Mouse (Mus musculus) layer of hippocampus, postnatal 10 days (tissue): ENCODE results near the gene Lgr5. TPM values are rescaled to one million over a fixed set of nuclear protein-coding genes. Genes with fewer than 3 reads are reported as not detected.

Experiments used
- DNase-seq, 2 experiments: peaks; one replicate each; pipeline ENCODE4 v3.0.0; 2021; ENCODE audit warnings: low spot score in 2 of 2
- long read RNA-seq: library from polyadenylated mRNA; stranded (forward); transcript quantifications from one replicate; pipeline ENCODE4 v2.0.0, GENCODE M21; 2023
- total RNA-seq, 2 experiments: library from RNA; stranded (reverse); gene quantifications; 2 replicates each; pipeline ENCODE4 v1.2.3; 2021

The Lgr5 gene
- 1 to 10 TPM; 2.2 to 2.6 TPM for total RNA-seq
- long read RNA-seq, result 0 reads

DNA sequence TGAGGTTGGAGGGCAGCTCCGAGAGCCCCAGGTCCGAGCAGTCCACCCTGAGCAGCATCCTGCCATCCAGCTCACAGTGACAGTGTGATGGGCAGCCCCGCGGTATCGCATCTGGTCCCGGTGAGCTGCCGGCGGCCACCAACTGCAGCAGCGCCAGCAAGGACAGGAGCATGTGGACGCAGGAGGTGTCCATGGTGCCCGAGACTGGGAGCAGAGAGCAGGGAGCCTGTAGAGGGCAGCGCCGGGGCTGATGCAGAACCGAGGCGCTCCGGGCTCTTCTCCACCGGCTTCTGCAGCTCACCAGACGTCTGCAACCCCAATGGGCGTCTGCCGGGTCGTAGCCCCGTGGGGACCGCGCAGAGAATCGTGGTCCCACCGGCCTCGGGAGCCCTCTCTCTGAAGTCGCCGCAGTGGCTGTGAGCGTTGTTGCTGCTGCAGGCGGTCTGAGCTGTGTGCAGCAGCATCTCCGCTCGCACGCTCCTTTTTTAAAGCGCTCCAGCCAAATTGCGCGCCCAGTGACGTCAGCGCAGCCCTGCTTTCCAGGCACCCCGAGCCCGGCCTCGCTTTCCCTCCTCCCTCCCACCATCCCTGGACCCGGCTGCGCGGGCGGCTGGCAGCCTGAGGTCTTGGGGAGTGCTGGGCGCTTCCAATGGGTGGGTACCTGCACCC is at the start of gene Lgr5:
Gene Lgr5, minus strand, starts transcription at position 480 of the 669 bp plus-strand sequence.
- DNase-seq, result peak; percentile 49 to 60

DNA sequence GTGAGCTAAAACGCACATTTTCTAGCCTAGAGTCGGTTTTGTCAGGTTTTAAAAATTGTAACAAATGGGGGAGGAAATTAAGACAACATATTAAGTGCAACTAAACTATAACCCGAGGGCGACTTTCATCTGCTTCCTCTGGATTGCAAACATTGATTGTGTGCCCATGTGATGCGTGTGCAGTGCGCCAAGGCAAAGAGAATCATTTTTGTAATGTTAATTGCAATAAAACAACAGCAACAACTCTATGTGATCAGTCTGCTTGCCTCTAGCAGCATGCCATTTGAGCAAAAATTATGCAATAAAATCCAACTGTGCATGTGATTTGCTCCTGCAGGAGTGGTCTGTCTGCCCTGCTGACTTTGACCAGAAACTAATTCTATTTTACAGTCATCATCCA is 39.1 kb upstream of the Lgr5 start:
- DNase-seq, result no peak

DNA sequence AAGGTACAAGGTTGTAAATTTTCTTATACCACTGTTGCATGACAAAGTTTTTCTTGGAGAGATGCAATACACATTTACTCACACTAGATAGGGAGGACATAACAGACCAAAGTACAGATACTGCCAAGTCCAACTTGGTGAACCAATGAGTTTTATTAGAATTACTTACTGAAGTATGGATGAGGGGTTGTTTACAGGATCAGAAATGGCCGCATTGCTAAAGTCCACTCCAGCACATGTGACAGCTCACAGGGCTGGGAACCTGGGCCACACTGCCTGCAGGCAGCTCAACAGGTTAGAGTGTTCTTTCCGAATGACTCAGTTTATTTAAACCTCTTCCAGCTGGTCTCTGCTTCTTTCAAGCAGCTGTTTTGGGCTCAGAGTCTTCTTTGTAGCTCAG is 37.4 kb upstream of the Lgr5 start:
- no peak for DNase-seq

DNA sequence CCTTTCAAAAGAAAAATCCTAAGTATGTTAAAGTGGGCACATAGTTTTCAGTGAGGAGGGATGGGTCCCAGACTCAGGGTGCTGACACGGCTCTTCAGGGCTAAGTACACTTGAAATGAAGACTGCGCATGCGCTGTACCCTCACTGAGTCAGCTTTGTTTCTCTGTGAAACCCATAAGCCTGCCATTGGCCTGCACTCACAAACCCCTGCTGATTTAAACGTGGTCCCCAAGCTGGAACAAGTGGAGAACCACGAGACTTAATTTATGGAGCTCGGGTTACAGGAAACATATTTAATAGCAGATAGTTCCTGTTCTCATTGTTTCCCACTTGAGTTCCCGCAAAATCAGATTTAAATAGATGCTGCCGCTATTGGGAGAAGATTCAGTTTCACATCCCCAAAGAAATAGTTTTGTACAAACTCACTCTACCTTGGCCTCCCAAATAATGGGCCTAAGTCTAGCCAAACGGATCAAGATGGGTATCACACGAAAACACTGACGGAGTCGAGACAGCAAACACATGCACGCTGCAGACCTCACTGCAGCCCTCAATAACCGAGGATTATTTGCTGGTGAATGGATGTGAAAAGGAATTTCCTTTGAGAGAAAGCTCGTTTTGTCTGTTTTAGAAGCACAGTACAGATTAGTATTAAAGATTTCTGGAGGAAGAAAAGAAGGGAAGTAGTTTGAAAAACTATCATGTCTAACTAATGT is 36.5 kb upstream of the Lgr5 start:
- peak; percentile 27 to 45 for DNase-seq

DNA sequence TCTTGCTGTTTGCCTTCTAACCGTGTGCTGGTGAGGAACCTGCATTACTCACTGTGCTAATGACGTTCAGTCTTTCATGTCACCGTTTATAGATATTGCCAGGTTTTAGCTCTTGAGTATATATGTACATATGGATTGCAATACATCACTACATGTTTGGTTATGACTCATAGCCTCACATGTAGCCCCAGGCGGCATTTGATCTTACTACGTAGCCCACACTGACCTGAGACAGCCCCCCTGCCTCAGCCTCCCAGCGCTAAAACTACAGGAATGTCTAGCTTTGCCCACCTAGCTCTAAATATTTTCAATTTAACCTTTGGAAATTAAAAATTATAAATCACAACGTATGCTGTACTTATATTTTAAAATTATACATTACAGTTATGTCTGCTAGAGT is 35.9 kb upstream of the Lgr5 start:
- no peak for DNase-seq

DNA sequence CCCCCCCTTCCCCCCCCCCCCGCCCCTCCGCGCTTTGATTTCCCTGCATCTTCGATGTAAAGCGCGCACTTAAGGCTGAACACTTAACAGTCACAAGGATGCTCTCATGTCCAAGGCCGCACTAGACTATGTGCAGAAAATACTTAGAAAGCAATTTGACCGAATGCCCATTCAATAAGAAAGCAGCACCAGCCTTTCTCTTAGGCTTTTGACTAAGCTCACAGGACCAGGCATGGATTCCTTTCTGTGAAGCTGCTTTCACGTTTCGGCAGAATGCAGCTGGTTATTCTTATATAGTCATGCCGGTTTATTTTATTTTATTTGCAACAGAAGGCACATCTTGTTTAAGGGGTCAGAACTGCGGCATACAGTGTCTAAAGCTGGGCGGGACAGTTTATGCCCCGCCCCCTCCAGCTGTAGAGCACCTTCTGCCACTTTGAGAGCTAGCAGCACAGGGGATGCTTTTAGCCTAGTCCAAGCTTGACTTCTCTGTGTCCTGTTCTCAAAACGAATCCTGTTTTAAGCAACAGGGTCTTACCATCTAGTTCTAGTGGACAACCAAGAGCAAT is 30.8 kb upstream of the Lgr5 start:
- DNase-seq, result no peak

DNA sequence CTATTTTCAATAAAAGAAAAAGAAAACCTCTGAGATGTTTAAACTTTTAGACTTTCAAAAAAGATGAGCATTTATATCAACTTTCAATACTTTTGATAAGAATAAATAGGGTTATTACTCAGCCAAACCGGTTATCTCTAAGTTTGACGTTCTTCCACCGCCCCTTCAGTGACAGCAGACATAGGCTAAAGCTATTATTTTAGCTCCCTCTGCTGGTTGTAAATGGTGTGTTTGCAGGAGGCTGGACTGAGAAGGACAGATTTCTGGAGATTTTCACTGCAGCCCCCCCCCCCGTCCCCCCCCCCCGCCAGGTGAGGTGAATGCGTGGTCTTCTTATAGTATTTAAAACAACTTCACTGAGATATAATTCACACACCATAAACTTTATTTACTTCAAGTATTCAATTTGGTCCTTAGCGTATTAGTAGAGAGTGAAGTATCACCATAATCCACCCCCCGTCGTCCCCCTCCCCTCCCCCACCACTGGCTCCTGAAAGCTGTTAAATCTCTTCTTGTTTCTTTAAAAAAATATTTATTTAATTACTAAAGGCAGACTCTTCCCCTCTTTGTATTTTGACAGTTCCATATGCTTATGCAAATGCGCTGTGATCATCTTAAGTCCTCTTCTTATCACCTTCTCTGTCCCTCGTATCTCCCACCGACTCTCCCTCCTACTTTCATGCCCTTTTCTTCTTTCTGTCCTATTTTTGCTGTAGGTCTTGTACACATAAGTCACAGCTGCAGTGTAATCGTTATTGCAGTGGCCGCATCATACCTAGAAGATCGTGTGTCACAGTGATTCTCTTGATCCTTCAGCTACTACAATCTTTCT is 30.1 kb upstream of the Lgr5 start:
- peak in 1 of 2 experiments; percentile 29 for DNase-seq

DNA sequence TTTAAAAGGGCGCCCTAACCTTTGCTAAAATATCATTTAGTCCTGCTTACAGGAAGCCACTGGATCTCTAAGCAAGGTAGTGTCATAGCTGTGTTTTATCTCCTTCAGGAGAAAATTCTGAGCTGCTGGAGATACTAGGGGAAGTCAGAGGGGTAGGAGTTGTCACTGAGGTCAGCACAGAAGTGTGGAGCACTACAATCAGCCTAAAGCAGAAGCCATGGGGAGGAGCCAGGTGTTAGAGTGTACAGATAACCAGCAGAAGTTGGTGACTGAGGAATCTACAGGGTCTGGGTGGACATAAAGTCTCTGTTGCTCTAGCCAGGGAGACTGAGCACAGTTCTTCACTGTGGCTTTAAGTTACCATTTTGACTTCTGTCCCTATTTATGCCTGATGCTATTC is 8.2 kb upstream of the Lgr5 start:
- DNase-seq, result no peak

DNA sequence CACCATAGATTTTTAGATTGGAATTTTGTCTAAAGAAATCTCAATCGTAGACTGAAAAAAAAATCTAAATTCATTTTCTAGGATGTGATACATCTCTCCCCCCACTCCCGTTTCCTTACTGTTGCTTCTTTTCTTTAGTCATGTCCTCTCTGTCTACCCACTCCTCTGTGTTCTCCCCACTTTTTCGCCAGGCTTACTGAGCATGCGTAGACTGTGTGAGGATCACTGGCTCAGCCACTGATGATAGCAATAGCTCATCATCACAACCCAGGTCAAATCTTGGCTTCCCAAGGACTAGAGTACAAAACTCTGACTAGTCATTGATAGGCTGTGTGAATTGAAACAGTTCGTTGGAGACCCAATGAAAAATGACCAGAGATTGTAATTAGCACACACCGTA is 6.1 kb upstream of the Lgr5 start:
- DNase-seq, result no peak

DNA sequence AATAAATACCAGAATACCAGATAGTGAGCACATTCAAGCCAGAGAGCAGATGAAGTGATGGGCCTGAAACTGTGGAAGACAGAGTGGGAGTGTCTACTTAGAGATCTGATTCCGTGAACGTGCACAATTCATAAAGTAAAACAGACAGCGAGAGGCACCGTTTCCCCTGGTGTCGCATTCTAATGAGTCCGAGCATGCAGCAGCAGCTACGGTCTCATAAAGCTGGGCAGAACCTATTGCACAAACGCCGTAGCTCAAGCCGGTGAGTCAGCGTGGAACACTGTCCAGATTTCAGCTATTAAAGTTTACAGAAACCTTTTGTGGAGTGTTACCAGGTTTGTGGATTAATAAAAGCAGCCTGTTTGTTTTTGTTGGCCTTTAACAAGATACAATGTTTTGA is 5.6 kb upstream of the Lgr5 start:
- no peak for DNase-seq

DNA sequence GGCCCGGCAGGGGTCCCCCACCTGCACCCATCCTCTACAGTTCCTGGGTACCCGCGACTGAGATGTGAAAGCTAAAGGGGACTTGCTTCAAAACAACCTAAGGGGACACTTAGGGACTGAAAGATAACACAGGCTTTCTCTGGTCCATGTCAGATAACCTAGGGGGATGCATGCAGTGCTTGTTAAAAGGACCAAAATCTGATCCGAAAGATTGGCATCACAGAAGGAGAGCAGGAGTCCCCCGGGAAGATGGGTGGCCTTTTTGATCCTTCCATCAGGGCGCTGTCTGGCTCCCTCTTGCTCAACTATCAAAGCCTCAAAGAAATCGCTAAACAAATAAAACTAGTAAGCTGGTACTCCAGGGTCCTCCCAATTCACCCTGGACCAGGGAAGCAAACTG is 399 bp upstream of the Lgr5 start:
- no peak for DNase-seq

DNA sequence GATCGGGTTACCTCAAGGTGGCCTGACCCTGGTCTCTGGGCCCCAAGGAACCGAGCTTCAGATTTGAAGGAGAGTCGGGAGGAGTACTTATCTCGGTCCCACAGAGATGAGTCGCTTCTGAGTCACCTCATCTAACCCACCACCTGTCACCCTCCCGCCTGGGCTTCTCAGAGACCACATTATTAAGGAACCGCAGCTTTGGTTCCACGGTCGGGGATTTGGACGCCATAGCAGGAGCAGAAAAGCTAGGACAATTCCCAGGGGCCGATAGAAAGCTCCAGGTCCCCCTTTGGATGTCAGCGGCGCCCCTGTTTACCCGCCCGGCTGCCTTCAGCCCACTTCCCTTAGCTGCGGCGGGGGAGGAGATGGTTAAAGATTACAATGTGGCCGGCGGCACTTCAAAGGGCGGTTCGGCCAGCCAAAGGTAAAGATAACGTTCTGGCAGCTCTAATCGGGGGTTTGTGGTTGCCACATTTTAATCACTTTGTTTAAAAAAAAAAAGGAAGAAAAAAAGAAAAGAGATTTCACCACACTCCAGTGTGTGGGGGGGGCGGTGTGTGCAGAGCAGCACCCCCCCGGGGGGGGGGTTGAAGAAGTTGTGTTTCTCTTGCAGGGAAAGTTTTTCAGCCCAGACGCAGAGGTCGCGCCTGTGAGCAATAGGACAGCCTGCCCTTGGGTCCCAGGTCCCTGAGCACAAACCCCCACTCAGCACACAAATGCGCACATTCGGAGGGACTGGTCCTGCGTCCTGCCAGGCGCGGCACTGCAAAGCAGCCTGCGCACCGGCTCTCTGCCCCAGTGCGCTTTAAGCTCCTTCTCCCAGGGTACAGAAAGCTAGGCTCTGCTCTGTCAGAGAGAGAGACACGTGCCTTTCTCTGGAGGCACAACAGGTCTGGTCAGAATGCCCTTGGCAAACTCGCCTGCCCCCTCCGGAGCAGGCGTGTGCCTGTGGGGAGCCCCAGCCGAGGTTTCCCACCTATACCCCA is 1.0 kb downstream of the Lgr5 start:
- DNase-seq, result no peak

DNA sequence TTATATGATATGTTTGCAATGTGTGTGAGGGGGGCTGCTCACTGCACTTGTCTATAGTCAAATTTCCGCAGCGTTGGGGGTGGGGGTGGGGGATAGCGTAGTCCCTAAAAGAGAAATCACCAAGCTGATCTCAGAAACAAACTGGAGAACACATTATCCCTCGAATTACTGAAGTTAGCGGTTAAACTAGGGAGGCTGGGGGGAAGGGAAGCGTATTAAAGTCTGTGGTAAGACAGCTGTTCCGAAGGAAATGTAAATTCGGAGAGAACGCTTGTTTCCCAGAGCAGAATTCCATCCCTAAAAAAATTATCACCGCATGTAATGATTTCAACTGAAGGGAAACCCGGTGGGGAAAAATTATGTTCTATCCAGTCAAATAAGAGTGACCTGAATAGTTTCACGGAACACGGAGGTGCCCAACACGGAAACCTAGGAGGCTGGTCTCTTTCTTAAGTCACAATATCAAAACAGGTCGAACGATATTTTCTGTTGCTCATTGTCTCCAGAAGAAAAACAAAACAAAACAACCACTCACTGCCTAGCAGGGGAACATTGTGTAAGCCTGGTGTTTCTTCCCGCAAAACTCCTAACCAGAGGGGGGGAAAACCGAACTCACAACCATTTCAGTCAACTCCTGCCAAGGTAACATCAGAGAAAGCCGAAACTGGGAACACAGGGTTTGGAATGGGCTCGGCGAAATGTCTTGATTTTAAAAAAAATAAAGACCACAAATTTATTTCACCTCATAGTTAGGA is 1.9 kb downstream of the Lgr5 start:
- no peak for DNase-seq

DNA sequence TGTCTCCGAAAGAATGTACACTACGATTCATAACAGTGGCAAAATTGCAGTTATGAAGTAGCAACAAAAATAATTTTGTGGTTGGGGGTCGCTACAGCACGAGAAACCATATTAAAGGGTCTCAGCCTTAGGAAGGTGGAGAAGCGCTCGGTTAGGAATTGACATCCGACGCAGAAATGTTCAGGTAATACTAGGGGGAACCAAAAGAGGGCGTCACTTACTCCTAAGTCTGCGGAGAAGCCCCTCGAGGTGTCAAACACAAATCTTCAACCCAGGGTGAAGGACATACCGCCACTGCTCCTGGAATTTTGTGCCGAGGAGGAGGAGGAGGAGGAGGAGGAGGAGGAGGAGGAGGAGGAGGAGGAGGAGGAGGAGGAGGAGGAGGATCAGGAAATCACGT is 2.9 kb downstream of the Lgr5 start:
- no peak for DNase-seq

DNA sequence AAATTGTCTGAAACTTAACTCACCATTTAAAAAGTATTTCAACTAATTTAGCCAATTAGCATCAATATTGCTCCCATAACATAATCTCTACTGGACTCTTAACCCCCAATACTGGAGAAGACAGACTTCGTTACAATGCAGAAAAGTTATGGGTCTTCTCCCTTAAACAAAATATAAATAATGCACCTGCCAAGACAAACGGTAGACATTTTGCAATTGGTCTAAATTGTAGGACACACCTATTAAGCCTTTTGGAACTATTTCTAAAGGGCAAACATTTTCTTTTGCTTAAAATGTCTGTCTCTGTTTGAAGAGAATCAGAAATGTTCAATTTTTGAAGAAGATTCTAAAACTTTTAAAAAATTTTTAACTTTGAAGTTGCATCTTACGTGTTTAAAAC is 4.5 kb downstream of the Lgr5 start:
- DNase-seq, result no peak

DNA sequence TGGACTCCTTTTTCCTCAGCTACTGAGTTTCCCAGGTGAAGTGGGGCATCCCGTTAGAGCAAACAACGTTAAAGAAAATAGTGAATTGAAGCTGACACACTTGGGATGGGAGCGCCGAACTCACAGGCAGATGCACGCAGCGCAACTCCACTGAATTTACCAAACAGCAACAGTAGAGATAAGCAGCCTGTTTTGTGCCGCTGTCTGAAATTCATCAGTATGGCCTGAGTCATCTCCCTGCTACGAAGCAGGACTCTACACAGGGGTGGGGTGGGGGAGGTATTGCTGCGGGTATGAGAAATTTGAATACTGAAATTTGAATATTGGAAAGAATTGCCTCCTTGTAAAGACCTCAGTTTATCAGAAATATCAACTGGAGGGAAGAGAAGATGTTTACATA is 5.6 kb downstream of the Lgr5 start:
- no peak for DNase-seq

DNA sequence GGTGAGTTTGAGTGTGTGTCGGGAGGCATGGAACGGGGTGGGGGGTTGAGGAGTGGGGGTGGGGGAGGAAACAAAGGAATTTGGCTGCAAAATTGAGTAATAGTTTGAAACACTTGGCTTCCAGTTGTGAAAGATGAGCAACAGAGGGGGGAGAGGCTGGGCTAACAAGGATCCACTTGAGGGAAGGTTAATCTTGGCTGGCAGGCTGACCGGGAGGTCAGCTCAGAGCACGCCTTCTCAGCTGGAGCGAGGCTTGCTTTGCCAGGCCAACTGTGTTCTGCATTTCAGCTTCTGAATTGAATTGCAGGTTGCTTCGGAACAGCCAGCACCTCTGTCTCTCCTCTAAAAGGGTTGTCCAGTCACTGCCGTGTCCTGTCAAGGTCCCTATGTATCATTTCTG is 8.1 kb downstream of the Lgr5 start:
- no peak for DNase-seq

DNA sequence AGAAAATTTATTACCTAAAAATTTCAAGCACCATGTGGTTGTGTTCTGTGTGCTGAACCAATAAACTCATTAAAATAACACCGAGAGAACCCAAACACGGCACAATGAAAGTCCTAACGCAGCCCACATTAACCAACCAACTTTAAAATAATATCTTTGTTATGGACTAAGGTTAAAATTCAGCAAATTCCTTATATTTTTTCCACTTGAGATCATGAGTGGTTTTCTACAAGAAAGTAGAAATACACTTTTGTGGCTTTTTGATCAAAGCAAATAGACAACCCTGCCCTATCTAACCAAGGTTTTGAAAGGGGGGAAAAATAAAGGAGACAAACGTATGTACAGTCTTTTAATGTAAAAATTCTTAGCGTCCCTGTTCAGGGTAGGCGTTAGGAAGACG is 8.5 kb downstream of the Lgr5 start:
- no peak for DNase-seq

DNA sequence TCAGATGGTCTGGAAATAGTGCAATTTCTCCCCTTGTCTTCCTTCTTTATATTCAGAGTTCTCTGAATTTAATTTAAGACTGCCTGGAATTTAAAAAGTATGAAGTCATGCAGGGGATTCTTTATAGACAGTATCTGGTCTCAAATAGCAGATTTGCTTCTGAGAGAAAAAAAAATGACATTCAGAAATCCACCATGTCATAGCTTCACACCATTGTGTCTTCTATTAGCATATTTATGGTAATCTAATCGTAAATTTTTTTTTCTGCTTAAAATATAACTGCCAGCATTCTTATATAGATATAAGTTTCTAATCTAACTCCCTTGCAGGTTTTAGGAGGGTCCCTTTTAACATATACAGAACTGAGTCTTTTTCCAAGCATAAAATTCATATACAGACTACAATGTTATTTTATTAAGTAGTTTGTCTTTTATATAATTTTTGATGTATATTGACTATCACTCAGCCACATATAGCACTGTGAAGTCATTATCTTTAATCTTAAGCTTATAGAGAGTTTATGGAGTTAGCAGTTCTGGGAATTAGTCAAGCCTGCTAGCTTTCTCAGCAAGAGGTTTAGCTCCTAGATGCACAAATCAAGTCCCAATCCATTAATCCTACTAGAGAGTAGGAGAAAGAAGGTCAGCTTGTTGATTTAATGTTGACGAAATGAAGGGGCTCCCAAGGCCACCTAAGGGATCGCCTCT is 15.7 kb downstream of the Lgr5 start:
- DNase-seq, result no peak
